Mouse (Mus musculus): ENCODE results near the gene Slc35b2. TPM values are rescaled to one million over a fixed set of nuclear protein-coding genes. Genes with fewer than 3 reads are reported as not detected.

Slc35b2 gene
- polyA plus RNA-seq, 1 experiment from 2014 or later, result 92.4 TPM

- no peak overlapping the region for H3K27ac ChIP-seq
- peak overlapping the region; percentile 78; the same call in 1 of the 2 replicates for H3K9ac ChIP-seq
- 63% methylated on average over 3 of the region's 3 CpGs for WGBS
- H3K36me3 ChIP-seq, result no peaks in the 10 kb centered on the region
- peaks cover 14% of the 10 kb centered on the region for H3K27me3 ChIP-seq
- no peak for ATAC-seq (ENCODE audit: low FRiP score)
- peaks cover 23% of the 10 kb centered on the region for H3K4me1 ChIP-seq
- H3K4me2 ChIP-seq (replicated peaks), result peak overlapping the region; percentile 96
- H3K4me3 ChIP-seq, result peak overlapping the region; percentile 65
- no peaks in the 10 kb centered on the region for H3K9me3 ChIP-seq (replicated peaks)
These were observed 7.0 kb upstream of the Slc35b2 start for GRCm38 (mm10) chr17:45556514-45557245.

- no peak overlapping the region for H3K4me2 ChIP-seq (replicated peaks)
- 0 out of 2 replicates have a peak overlapping the region, but pooled peaks have one; percentile 28 for H3K9ac ChIP-seq
- peaks cover 14% of the 10 kb centered on the region for H3K27me3 ChIP-seq
- no peaks in the 10 kb centered on the region for H3K36me3 ChIP-seq
- no peak for ATAC-seq (ENCODE audit: low FRiP score)
- H3K4me1 ChIP-seq, result peaks cover 19% of the 10 kb centered on the region
- no peaks in the 10 kb centered on the region for H3K9me3 ChIP-seq (replicated peaks)
- H3K27ac ChIP-seq, result no peak overlapping the region
- H3K4me3 ChIP-seq, result no peak overlapping the region
- 68% methylated on average over 7 of the region's 7 CpGs for WGBS
These were observed 6.3 kb upstream of the Slc35b2 start for GRCm38 (mm10) chr17:45557246-45557824.

GRCm38 (mm10) chr17:45557998-45558862 lies 5.4 kb upstream of the Slc35b2 start:
- Histone ChIP-seq H3K27me3 (peaks cover 14% of the 10 kb centered on the region), H3K9me3 (replicated peaks) (no peaks in the 10 kb centered on the region), H3K27ac (no peak overlapping the region), H3K4me3 (no peak overlapping the region), H3K4me2 (replicated peaks) (no peak overlapping the region), H3K36me3 (no peaks in the 10 kb centered on the region), H3K9ac (0 out of 2 replicates have a peak overlapping the region, but pooled peaks have one; percentile 19), H3K4me1 (peaks cover 19% of the 10 kb centered on the region)
- no peak for ATAC-seq (ENCODE audit: low FRiP score)
- WGBS, result 73% methylated on average over 16 of the region's 16 CpGs

DNA sequence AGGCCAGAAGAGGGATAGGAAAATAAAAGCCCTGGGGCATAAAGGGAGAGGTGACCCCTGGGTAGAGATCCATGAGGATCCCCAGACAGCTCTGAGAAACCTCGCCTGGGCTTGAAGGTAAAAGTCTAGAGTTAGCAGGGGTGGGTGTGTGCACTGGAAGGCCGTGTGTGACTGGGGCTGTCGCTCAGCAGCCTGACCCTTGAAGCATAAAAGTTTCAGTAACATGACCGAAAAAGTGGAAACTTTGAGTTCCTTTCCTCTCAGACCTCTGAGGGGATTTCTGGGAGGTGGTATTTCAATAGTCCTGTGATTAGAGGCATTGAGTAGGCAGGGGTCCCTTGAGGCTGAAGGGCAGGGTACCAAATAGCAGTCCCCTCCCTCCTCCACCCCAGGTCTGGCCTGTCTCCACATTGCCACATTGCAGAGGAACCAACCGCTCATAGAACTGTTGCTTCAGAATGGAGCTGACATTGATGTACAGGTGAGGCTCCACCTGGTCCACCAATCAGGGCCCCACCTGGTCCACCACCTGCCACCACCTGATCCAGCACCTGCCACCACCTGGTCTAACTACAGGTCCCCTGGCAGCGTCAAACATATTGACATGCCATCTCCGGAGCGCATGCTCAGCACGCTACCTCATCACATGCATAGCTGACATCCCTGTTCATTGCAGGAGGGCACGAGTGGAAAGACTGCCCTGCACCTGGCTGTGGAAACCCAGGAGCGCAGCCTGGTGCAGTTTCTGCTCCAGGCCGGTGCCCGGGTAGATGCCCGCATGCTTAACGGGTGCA lies 3.7 kb upstream of the Slc35b2 start:
- H3K4me1 ChIP-seq, result peaks cover 25% of the 10 kb centered on the region
- H3K27ac ChIP-seq, result no peak overlapping the region
- peaks cover 10% of the 10 kb centered on the region for H3K27me3 ChIP-seq
- no peaks in the 10 kb centered on the region for H3K9me3 ChIP-seq (replicated peaks)
- no peak for ATAC-seq (ENCODE audit: low FRiP score)
- H3K9ac ChIP-seq, result no peak overlapping the region
- H3K36me3 ChIP-seq, result no peaks in the 10 kb centered on the region
- no peak overlapping the region for H3K4me3 ChIP-seq
- 90% methylated on average over 15 of the region's 15 CpGs for WGBS
- no peak overlapping the region for H3K4me2 ChIP-seq (replicated peaks)

DNA sequence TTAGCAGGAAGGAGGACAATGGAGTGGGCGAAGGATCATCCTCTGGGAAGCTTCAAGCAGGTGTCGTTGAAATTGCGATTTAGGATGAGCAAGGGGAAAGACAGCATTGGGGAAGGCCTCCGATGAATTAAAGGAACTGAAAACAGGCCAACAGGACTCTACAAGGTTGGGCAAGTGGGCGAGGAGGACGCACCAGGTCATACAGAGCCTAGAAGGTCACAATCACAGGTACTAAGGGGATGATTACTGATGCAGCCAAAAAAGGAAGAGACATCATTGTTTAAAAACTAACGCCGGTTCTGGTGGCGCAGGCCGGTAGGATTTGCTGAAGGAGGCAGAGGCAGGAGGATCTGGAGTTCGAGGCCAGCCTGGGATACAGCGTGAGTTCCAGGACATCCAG lies 458 bp upstream of the Slc35b2 start:
- no peak overlapping the region; the same call in 1 of the 2 replicates for H3K27ac ChIP-seq
- WGBS, result 77% methylated on average over 12 of the region's 12 CpGs
- H3K4me2 ChIP-seq (replicated peaks), result 0 out of 2 replicates have a peak overlapping the region, but pooled peaks have one; percentile 95
- H3K27me3 ChIP-seq, result no peaks in the 10 kb centered on the region
- peaks cover 28% of the 10 kb centered on the region for H3K36me3 ChIP-seq
- H3K9me3 ChIP-seq (replicated peaks), result no peaks in the 10 kb centered on the region
- no peak overlapping the region for H3K4me3 ChIP-seq
- ATAC-seq (ENCODE audit: low FRiP score), result no peak
- H3K4me1 ChIP-seq, result peaks cover 35% of the 10 kb centered on the region
- no peak overlapping the region for H3K9ac ChIP-seq

DNA sequence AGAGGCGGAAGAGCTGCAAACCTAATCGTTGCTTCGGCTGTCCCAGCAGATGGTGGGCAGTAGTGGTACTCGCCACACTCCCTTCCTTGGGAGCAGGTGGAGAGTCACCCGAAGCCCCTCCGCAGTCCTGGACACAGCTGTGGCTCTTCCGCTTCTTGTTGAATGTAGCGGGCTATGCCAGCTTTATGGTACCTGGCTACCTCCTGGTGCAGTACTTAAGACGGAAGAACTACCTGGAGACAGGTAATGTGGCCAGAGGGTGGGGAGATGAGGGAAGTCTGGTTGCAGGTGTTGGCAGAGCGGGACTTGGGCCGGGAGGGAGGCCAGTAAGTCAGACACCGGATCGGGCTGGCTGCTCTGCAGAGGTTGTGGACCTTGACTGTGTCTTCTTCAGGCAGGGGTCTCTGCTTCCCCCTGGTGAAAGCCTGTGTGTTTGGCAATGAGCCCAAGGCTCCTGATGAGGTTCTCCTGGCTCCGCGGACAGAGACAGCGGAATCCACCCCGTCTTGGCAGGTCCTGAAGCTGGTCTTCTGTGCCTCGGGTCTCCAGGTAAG lies 934 bp downstream of the Slc35b2 start:
- Histone ChIP-seq H3K9ac (peak overlapping the region; percentile 95), H3K27me3 (no peaks in the 10 kb centered on the region), H3K27ac (peak overlapping the region; percentile 90), H3K9me3 (replicated peaks) (no peaks in the 10 kb centered on the region), H3K4me2 (replicated peaks) (peak overlapping the region; percentile 95), H3K4me1 (peaks cover 34% of the 10 kb centered on the region), H3K36me3 (peaks cover 42% of the 10 kb centered on the region), H3K4me3 (peak overlapping the region; percentile 79)
- peak; percentile 3 for ATAC-seq (ENCODE audit: low FRiP score)
- WGBS, result 11% methylated on average over 18 of the region's 18 CpGs

- peak overlapping the region; percentile 95 for H3K9ac ChIP-seq
- 95% methylated on average over 11 of the region's 11 CpGs for WGBS
- H3K4me2 ChIP-seq (replicated peaks), result peak overlapping the region; percentile 95
- no peaks in the 10 kb centered on the region for H3K27me3 ChIP-seq
- H3K27ac ChIP-seq, result peak overlapping the region; percentile 90
- no peaks in the 10 kb centered on the region for H3K9me3 ChIP-seq (replicated peaks)
- H3K4me1 ChIP-seq, result peaks cover 38% of the 10 kb centered on the region
- ATAC-seq (ENCODE audit: low FRiP score), result no peak
- peaks cover 47% of the 10 kb centered on the region for H3K36me3 ChIP-seq
- H3K4me3 ChIP-seq, result peak overlapping the region; percentile 79
These were observed 1.4 kb downstream of the Slc35b2 start for GRCm38 (mm10) chr17:45565103-45565502.

DNA sequence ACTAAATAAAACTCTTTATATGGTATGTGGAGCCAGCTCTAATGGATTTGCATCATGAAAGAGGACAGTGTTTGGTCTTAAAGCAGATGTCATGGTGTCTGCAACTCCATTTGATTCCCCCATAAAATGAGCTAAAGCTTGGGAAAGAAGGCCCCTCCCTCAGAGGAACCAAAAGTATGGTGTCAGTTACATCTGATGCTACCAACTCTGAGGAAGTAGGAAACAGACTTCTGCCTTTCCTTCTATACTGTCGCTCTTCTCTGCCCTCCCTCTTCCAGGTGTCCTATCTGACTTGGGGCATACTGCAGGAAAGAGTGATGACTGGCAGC lies 2.3 kb downstream of the Slc35b2 start:
- no peak overlapping the region for H3K4me3 ChIP-seq
- H3K4me2 ChIP-seq (replicated peaks), result no peak overlapping the region
- peaks cover 45% of the 10 kb centered on the region for H3K4me1 ChIP-seq
- H3K27ac ChIP-seq, result no peak overlapping the region
- WGBS, result 84% methylated on average over 1 of the region's 1 CpGs
- H3K27me3 ChIP-seq, result no peaks in the 10 kb centered on the region
- H3K9ac ChIP-seq, result no peak overlapping the region
- peaks cover 56% of the 10 kb centered on the region for H3K36me3 ChIP-seq
- no peak for ATAC-seq (ENCODE audit: low FRiP score)
- H3K9me3 ChIP-seq (replicated peaks), result no peaks in the 10 kb centered on the region

- Histone ChIP-seq H3K4me2 (replicated peaks) (no peak overlapping the region), H3K36me3 (peaks cover 61% of the 10 kb centered on the region), H3K27ac (peak overlapping the region; percentile 55), H3K4me3 (no peak overlapping the region), H3K4me1 (peaks cover 51% of the 10 kb centered on the region), H3K9ac (no peak overlapping the region), H3K27me3 (no peaks in the 10 kb centered on the region), H3K9me3 (replicated peaks) (no peaks in the 10 kb centered on the region)
- 73% methylated on average over 18 of the region's 18 CpGs for whole genome bisulfite sequencing
- no peak for ATAC-seq (ENCODE audit: low FRiP score)
These were observed 2.9 kb downstream of the Slc35b2 start for GRCm38 (mm10) chr17:45566360-45567161.

DNA sequence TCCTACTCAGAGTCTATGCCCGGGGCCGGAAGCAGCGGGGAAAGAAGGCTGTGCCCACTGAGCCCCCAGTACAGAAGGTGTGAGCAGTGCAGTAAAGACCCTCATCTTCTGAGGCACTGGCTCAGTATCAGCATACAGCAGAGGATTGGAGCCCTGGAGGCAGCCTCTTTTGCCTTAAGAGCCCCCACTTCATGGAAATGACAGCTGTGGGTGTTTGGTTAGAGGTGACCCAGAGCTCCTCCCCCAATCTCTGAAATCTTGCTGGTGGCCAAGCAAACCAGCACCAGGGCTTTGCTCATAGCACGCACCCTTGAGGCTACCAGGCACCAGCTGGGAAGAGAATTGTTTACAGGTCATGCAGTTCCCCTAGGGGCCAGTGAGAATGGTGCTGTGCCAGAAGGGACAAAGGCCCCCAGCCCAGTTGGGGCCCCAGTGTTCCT lies 3.5 kb downstream of the Slc35b2 start:
- Histone ChIP-seq H3K9me3 (replicated peaks) (no peaks in the 10 kb centered on the region), H3K36me3 (peaks cover 63% of the 10 kb centered on the region), H3K9ac (no peak overlapping the region), H3K27ac (peak overlapping the region; percentile 55), H3K4me3 (no peak overlapping the region), H3K4me2 (replicated peaks) (no peak overlapping the region), H3K27me3 (no peaks in the 10 kb centered on the region), H3K4me1 (peaks cover 54% of the 10 kb centered on the region)
- no peak for ATAC-seq (ENCODE audit: low FRiP score)
- 29% methylated on average over 4 of the region's 4 CpGs for WGBS

DNA sequence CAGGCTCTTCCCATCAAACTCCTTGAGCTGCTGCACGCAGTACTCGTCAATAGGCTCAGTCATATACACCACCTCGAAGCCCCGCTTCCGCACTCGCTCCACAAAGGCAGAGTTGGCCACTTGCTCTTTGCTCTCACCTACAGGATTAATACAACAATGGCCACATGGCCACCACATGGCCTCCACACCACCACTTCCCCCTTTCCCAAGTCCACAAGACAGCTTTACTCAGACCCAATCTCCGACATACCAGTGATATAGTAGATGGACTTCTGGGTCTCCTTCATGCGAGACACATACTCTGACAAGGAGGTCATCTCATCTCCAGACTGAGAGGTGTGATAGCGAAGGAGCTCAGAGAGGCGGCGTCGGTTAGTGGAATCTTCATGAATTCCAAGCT lies 5.3 kb downstream of the Slc35b2 start:
- 90% methylated on average over 12 of the region's 12 CpGs for WGBS
- Histone ChIP-seq H3K27ac (no peak overlapping the region), H3K9me3 (replicated peaks) (no peaks in the 10 kb centered on the region), H3K4me3 (no peak overlapping the region), H3K9ac (no peak overlapping the region; the same call in 1 of the 2 replicates), H3K36me3 (peaks cover 63% of the 10 kb centered on the region), H3K27me3 (no peaks in the 10 kb centered on the region), H3K4me1 (peaks cover 54% of the 10 kb centered on the region), H3K4me2 (replicated peaks) (no peak overlapping the region)
- no peak for ATAC-seq (ENCODE audit: low FRiP score)

All from hindbrain, embryonic 12.5 days (tissue).